Mouse (Mus musculus): ENCODE results near the gene Ddx58.

DNA sequence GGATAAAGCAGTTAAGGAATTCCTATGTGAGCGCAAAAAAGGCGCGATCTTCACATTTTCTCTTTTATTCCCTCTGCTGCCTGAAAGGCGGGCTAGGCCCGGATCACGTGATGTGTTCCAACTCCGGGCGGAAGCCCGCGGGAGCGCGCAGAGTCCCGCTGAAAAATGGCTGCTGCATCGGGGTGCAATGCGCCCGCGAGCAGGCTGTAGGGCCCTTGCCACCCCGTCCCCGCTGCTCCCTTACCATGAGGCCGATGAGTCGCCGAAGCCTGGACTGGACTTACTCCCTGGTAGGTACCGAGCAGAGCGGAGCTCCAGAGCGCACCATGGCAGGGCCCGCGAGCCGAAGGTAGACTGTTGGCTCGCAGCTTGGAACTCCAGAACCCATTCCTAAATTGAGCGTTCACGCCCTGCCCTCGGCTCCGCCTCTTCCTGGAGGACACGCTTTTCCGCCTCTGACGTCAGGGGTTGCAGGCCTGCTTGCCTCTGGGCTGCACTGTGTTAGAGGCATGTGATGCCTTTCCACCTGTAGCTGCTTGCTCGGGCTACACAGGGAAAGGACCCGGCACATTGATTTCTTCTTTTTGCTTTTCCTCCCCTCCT lies 29.9 kb upstream of the Ddx58 start, which contains the start of the genes Smim27 and Topors:
- TF ChIP-seq CTCF (IDR thresholded peaks at IDR 0.05; ENCODE audit: borderline replicate concordance, extremely low read depth, insufficient read depth, insufficient read length) (no peak), POLR2A (IDR thresholded peaks at IDR 0.05; ENCODE audit: borderline replicate concordance, extremely low read depth, insufficient read depth, insufficient read length, poor library complexity, severe bottlenecking) (peak; percentile 49; the same call in 1 of the 2 replicates)
